In genomic region chr2:25058926-25059325, GRCm38 (mm10) we compare ENCODE assay signal across 22 mouse cellular contexts. TPM values are rescaled to one million over a fixed set of nuclear protein-coding genes. Genes with fewer than 3 reads are reported as not detected.
"Had no signal": no experiment of that assay in that cellular context is flagged by ENCODE, and none has a peak within 500 bp of the region (broad histone marks: within the 10 kb centered on the region; RNA-seq: fewer than 3 reads in every experiment).

No protein-coding gene starts in this region.

- H3K4me2 ChIP-seq: lung, embryonic 14.5 days; midbrain, embryonic 12.5 days; neural tube, embryonic 13.5 days; neural tube, embryonic 15.5 days had no signal

- DNase-seq: lung, adult 18-20 months; lung, embryonic 14.5 days; lung, postnatal 10 days; lung, postnatal 4 days; midbrain, embryonic 14.5 days; retina, postnatal 1 day; right cerebral cortex, adult 18-20 months; right cerebral cortex, postnatal 25 days; right cerebral cortex, postnatal 4 days; spleen, adult 18-20 months; thymus, adult 18-20 months; thymus, postnatal 14 days; thymus, postnatal 36 days had no signal

- H3K9ac ChIP-seq: lung, embryonic 14.5 days; midbrain, embryonic 12.5 days; neural tube, embryonic 13.5 days; neural tube, embryonic 15.5 days had no signal

- ATAC-seq: midbrain, embryonic 16.5 days had no signal

- H3K9me3 ChIP-seq: midbrain, embryonic 10.5 days; midbrain, embryonic 12.5 days; neural tube, embryonic 13.5 days; neural tube, embryonic 15.5 days had no signal

- H3K27ac ChIP-seq: midbrain, embryonic 10.5 days; midbrain, embryonic 12.5 days; neural tube, embryonic 13.5 days; neural tube, embryonic 15.5 days had no signal

- H3K27me3 ChIP-seq: midbrain, embryonic 12.5 days; neural tube, embryonic 13.5 days; neural tube, embryonic 15.5 days had no signal

- H3K4me3 ChIP-seq: midbrain, embryonic 10.5 days; midbrain, embryonic 12.5 days; myocyte; neural tube, embryonic 13.5 days; neural tube, embryonic 15.5 days had no signal

RNA-seq across cellular contexts. Expression of gene Entpd8, which starts 21.2 kb away (rescaled TPM):
- total RNA-seq: megakaryocyte, adult 5-6 weeks; megakaryocyte-erythroid progenitor cell, adult 5-6 weeks had no signal
- polyA plus RNA-seq: lung, embryonic 14.5 days; midbrain, embryonic 10.5 days; midbrain, embryonic 12.5 days; midbrain, embryonic 14.5 days; midbrain, embryonic 16.5 days; myocyte; neural tube, embryonic 11.5 days; neural tube, embryonic 13.5 days; neural tube, embryonic 15.5 days had no signal

RNA-seq across cellular contexts. Expression of gene Noxa1, which starts 36.0 kb away (rescaled TPM):
- total RNA-seq: megakaryocyte, adult 5-6 weeks had no signal
- polyA plus RNA-seq: midbrain, embryonic 10.5 days; midbrain, embryonic 12.5 days; midbrain, embryonic 14.5 days; midbrain, embryonic 16.5 days; myocyte; neural tube, embryonic 13.5 days; neural tube, embryonic 15.5 days had no signal
